Mouse (Mus musculus) MEL (cell line): ENCODE data around the gene Adcy3. TPM values are rescaled to one million over a fixed set of nuclear protein-coding genes. Genes with fewer than 3 reads are reported as not detected.

ENCODE experiments used
- DNase-seq: peaks from one replicate; pipeline ENCODE4 v3.0.0; 2011; ENCODE audit warnings: low read depth, low spot score
- H3K27ac ChIP-seq: 2 replicates; pipeline ENCODE4 v1.5.1; 2012; ENCODE audit warnings: low read depth, mild to moderate bottlenecking, control low read depth, low read length, moderate library complexity; ENCODE audit not compliant: control insufficient read depth
- H3K27me3 ChIP-seq, 2 experiments: fragments of 150-350 bp in 1 of 2; sonication (generic) in 1 of 2; 2 replicates each; pipeline ENCODE4 v1.6.1; 2012; ENCODE audit warnings: low read length in 2 of 2, mild to moderate bottlenecking in 2 of 2, improper control_type of control experiment in 1 of 2, moderate library complexity in 1 of 2; ENCODE audit not compliant: insufficient read depth in 2 of 2, control insufficient read depth in 1 of 2
- H3K36me3 ChIP-seq, 2 experiments: 2 replicates each; pipeline ENCODE4 v1.6.1; 2012 to 2014; ENCODE audit warnings: low read length in 2 of 2, improper control_type of control experiment in 1 of 2, inconsistent platforms in 1 of 2, mild to moderate bottlenecking in 1 of 2; ENCODE audit not compliant: insufficient read depth in 2 of 2, control insufficient read depth in 1 of 2
- H3K4me1 ChIP-seq, 2 experiments: fragments of 150-350 bp in 1 of 2; sonication (generic) in 1 of 2; 2 replicates each; pipeline ENCODE4 v1.6.1; 2012; ENCODE audit warnings: low read length in 2 of 2, improper control_type of control experiment in 1 of 2, mild to moderate bottlenecking in 1 of 2; ENCODE audit not compliant: insufficient read depth in 2 of 2, control insufficient read depth in 1 of 2
- H3K4me3 ChIP-seq, 2 experiments: fragments of 150-350 bp in 1 of 2; sonication (generic) in 1 of 2; 2 replicates each; pipeline ENCODE4 v1.5.1; 2012; ENCODE audit warnings: low read depth in 2 of 2, low read length in 2 of 2, mild to moderate bottlenecking in 2 of 2, moderate library complexity in 2 of 2, control low read depth in 1 of 2, improper control_type of control experiment in 1 of 2; ENCODE audit not compliant: control insufficient read depth in 1 of 2, insufficient read depth in 1 of 2
- H3K79me2 ChIP-seq: 2 replicates; pipeline ENCODE4 v1.6.1; 2012; ENCODE audit warnings: mild to moderate bottlenecking, low read length, moderate library complexity; ENCODE audit not compliant: control insufficient read depth, poor library complexity, insufficient read depth
- H3K9ac ChIP-seq: 2 replicates; pipeline ENCODE4 v1.6.1; 2012; ENCODE audit warnings: low read depth, mild to moderate bottlenecking, control low read depth, low read length, moderate library complexity; ENCODE audit not compliant: control insufficient read depth, poor library complexity, severe bottlenecking
- H3K9me3 ChIP-seq: fragments of 150-350 bp; sonication (generic); replicated peaks from 2 replicates; pipeline ENCODE4 v1.6.1; 2012; ENCODE audit warnings: mild to moderate bottlenecking, low read length, improper control_type of control experiment, moderate library complexity; ENCODE audit not compliant: insufficient read depth
- BHLHE40 ChIP-seq: IDR thresholded peaks from 2 replicates; pipeline ENCODE4 v1.6.1; 2012; ENCODE audit warnings: low read depth, mild to moderate bottlenecking, inconsistent platforms, low read length, improper control_type of control experiment, borderline replicate concordance
- CHD1 ChIP-seq: IDR thresholded peaks from 2 replicates; pipeline ENCODE4 v1.6.1; 2012; ENCODE audit warnings: low read depth, mild to moderate bottlenecking, inconsistent platforms, low read length, improper control_type of control experiment
- CTCF ChIP-seq, 3 experiments: IDR thresholded peaks in 2 of 3; conservative IDR thresholded peaks in 1 of 3; 2 replicates each; pipeline ENCODE4 v1.5.1; 2011 to 2012; ENCODE audit warnings: low read length in 3 of 3, low read depth in 2 of 3, mild to moderate bottlenecking in 2 of 3, improper control_type of control experiment in 1 of 3, inconsistent platforms in 1 of 3, mixed read lengths in 1 of 3, moderate library complexity in 1 of 3; ENCODE audit not compliant: control insufficient read depth in 1 of 3, insufficient read depth in 1 of 3, poor library complexity in 1 of 3, severe bottlenecking in 1 of 3
- E2F4 ChIP-seq: IDR thresholded peaks from 2 replicates; pipeline ENCODE4 v1.6.1; 2011; ENCODE audit warnings: low read depth, low read length, improper control_type of control experiment, borderline replicate concordance
- ELF1 ChIP-seq: IDR thresholded peaks from 2 replicates; pipeline ENCODE4 v1.6.1; 2014; ENCODE audit warnings: low read depth, mild to moderate bottlenecking, inconsistent platforms, low read length, improper control_type of control experiment, moderate library complexity
- EP300 ChIP-seq, 2 experiments: IDR thresholded peaks; 2 replicates each; pipeline ENCODE4 v1.6.1; 2011; ENCODE audit warnings: improper control_type of control experiment in 2 of 2, low read length in 2 of 2, low read depth in 1 of 2, mild to moderate bottlenecking in 1 of 2
- ETS1 ChIP-seq: IDR thresholded peaks from 2 replicates; pipeline ENCODE4 v1.6.1; 2012; ENCODE audit warnings: low read depth, mild to moderate bottlenecking, inconsistent platforms, low read length, improper control_type of control experiment, moderate library complexity
- GABPA ChIP-seq: IDR thresholded peaks from 2 replicates; pipeline ENCODE4 v1.6.1; 2012; ENCODE audit warnings: low read depth, mild to moderate bottlenecking, inconsistent platforms, low read length, improper control_type of control experiment, moderate library complexity
- GATA1 ChIP-seq: IDR thresholded peaks from 2 replicates; pipeline ENCODE4 v1.6.1; 2011; ENCODE audit warnings: low read depth, low read length, improper control_type of control experiment
- HCFC1 ChIP-seq: IDR thresholded peaks from 2 replicates; pipeline ENCODE4 v1.6.1; 2012; ENCODE audit warnings: low read depth, mild to moderate bottlenecking, inconsistent platforms, low read length, improper control_type of control experiment, moderate library complexity
- KAT2A ChIP-seq: conservative IDR thresholded peaks from 2 replicates; pipeline ENCODE4 v1.6.1; 2012; ENCODE audit warnings: low read depth, low read length, improper control_type of control experiment, inconsistent platforms
- MAX ChIP-seq: IDR thresholded peaks from 2 replicates; pipeline ENCODE4 v1.6.1; 2011; ENCODE audit warnings: low read length, improper control_type of control experiment
- MAZ ChIP-seq: IDR thresholded peaks from 2 replicates; pipeline ENCODE4 v1.6.1; 2012; ENCODE audit warnings: low read depth, mild to moderate bottlenecking, inconsistent platforms, low read length, improper control_type of control experiment
- MXI1 ChIP-seq: IDR thresholded peaks from 2 replicates; pipeline ENCODE4 v1.6.1; 2011; ENCODE audit warnings: mild to moderate bottlenecking, low read depth, low read length, improper control_type of control experiment
- MYC ChIP-seq: IDR thresholded peaks from 2 replicates; pipeline ENCODE4 v1.6.1; 2011; ENCODE audit warnings: low read depth, mild to moderate bottlenecking, low read length, improper control_type of control experiment, moderate library complexity
- NELFE ChIP-seq: IDR thresholded peaks from 2 replicates; pipeline ENCODE4 v1.6.1; 2011; ENCODE audit warnings: low read depth, low read length, improper control_type of control experiment
- NRF1 ChIP-seq: IDR thresholded peaks from 2 replicates; pipeline ENCODE4 v1.6.1; 2014; ENCODE audit warnings: low read depth, mild to moderate bottlenecking, inconsistent platforms, low read length, improper control_type of control experiment, moderate library complexity; ENCODE audit not compliant: poor library complexity, insufficient read depth, severe bottlenecking
- POLR2A ChIP-seq, 2 experiments: IDR thresholded peaks; 2 replicates each; pipeline ENCODE4 v1.6.1; 2011 to 2012; ENCODE audit warnings: low read length in 2 of 2, mild to moderate bottlenecking in 2 of 2, control low read depth in 1 of 2, improper control_type of control experiment in 1 of 2, low read depth in 1 of 2, moderate library complexity in 1 of 2; ENCODE audit not compliant: control insufficient read depth in 1 of 2, insufficient read depth in 1 of 2, poor library complexity in 1 of 2
- RAD21 ChIP-seq: IDR thresholded peaks from 2 replicates; pipeline ENCODE4 v1.6.1; 2011; ENCODE audit warnings: mild to moderate bottlenecking, low read depth, low read length, improper control_type of control experiment
- RCOR1 ChIP-seq: IDR thresholded peaks from 2 replicates; pipeline ENCODE4 v1.6.1; 2012; ENCODE audit warnings: low read depth, mild to moderate bottlenecking, inconsistent platforms, low read length, improper control_type of control experiment
- SIN3A ChIP-seq: IDR thresholded peaks from 2 replicates; pipeline ENCODE4 v1.6.1; 2012; ENCODE audit warnings: low read length, improper control_type of control experiment, inconsistent platforms
- SMC3 ChIP-seq: IDR thresholded peaks from 2 replicates; pipeline ENCODE4 v1.6.1; 2011; ENCODE audit warnings: low read depth, low read length, improper control_type of control experiment
- TAL1 ChIP-seq: IDR thresholded peaks from 2 replicates; pipeline ENCODE4 v1.6.1; 2012; ENCODE audit warnings: mild to moderate bottlenecking, inconsistent platforms, low read length, moderate library complexity, mixed read lengths
- USF1 ChIP-seq: IDR thresholded peaks from 2 replicates; pipeline ENCODE4 v1.6.1; 2014; ENCODE audit warnings: low read depth, mild to moderate bottlenecking, inconsistent platforms, low read length, improper control_type of control experiment, moderate library complexity
- ZC3H11A ChIP-seq: IDR thresholded peaks from 2 replicates; pipeline ENCODE4 v1.6.1; 2012; ENCODE audit warnings: low read depth, mild to moderate bottlenecking, inconsistent platforms, low read length, improper control_type of control experiment
- ZKSCAN1 ChIP-seq: IDR thresholded peaks from 2 replicates; pipeline ENCODE4 v1.6.1; 2012; ENCODE audit warnings: low read depth, mild to moderate bottlenecking, inconsistent platforms, low read length, improper control_type of control experiment, moderate library complexity
- polyA plus RNA-seq, 2 experiments: library from polyadenylated mRNA; stranded (reverse) in 1 of 2; unstranded in 1 of 2; fragments of >175 nt in 1 of 2; fragments of >200 nt in 1 of 2; gene quantifications; 2 replicates each; pipeline versions ENCODE4 v1.2.1 to v1.2.4; 2012; ENCODE audit warnings: low replicate concordance in 2 of 2, low read depth in 1 of 2; ENCODE audit not compliant: insufficient read length in 2 of 2, insufficient read depth in 1 of 2, missing spikeins in 1 of 2
- total RNA-seq: library from RNA; depleted of rRNA; stranded (reverse); fragments of 300-350 nt; gene quantifications from 2 replicates; pipeline ENCODE4 v1.2.3, GENCODE M21; 2012; rRNA removed

The Adcy3 gene
- total RNA-seq: 0.03 and 0.19 TPM in 2 replicates
- polyA plus RNA-seq: 1 to 10 TPM in 1 of 2 experiments, not detected in 1; 3.0 TPM

DNA sequence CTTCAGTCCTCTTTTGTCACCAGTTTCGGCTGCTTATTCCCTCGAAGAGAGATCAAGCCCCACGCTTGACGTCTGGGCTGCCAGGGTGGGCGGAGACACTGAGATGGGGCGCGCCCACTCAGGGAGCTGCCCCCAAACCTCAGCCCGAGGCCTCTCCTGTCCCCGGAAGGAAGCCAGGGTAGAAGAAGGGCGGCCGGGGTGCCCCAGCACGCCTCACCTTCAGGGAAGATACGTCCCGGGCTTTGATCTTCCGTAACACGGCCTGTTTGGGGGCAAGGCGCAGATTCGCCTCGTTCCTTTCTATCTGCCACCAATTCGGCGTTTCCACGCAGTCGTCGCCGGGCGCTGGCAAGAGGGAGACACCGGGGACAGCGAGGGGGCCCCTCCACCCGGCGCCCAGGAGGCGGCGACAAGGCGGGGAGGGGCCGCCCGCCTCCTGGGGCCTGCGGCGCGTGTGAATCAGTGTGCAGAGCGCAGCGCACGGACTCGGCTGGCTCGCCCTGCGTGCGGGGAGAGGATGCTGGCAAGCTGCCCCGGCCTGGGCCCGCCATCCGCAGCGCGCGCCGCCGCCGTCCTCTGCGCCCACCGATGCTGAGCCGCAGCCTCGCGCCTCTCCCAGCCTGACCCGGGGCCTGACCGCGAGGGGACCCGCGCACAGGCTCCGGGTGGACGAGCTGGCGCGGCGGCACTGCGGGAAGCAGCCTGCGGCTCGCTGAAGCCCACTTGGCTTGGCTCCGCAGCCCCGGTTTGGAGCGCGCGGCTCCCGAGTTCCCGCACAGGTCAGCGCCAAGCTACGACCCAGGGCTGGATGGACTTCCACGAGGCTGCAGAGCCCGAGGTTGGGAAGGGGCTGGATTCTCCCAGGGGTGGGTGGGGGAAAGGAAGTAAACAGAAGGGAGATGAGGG, at the start of gene Adcy3:
TSS of gene Adcy3 (plus strand) at position 163 of the 906 bp plus-strand sequence.
- no peak for DNase-seq
- Histone ChIP-seq H3K4me3 (no peak within 1 kb of the TSS), H3K79me2 (no peaks in the 10 kb centered on the region), H3K27ac (no peak within 1 kb of the TSS), H3K4me1 (no peaks in the 10 kb centered on the region), H3K27me3 (no peaks in the 10 kb centered on the region), H3K9ac (no peak within 1 kb of the TSS), H3K9me3 (no peaks in the 10 kb centered on the region), H3K36me3 (no peaks in the 10 kb centered on the region)
- no peak for TF ChIP-seq SMC3
- TF ChIP-seq NRF1: no peak
- no peak for TF ChIP-seq HCFC1
- no peak for TF ChIP-seq GABPA
- no peak for TF ChIP-seq RCOR1
- no peak for TF ChIP-seq GATA1
- TF ChIP-seq KAT2A: no peak
- no peak for TF ChIP-seq TAL1
- TF ChIP-seq ZC3H11A: no peak
- TF ChIP-seq MAZ: no peak
- TF ChIP-seq ELF1: no peak
- no peak for TF ChIP-seq ZKSCAN1
- no peak for TF ChIP-seq BHLHE40
- no peak for TF ChIP-seq USF1

DNA sequence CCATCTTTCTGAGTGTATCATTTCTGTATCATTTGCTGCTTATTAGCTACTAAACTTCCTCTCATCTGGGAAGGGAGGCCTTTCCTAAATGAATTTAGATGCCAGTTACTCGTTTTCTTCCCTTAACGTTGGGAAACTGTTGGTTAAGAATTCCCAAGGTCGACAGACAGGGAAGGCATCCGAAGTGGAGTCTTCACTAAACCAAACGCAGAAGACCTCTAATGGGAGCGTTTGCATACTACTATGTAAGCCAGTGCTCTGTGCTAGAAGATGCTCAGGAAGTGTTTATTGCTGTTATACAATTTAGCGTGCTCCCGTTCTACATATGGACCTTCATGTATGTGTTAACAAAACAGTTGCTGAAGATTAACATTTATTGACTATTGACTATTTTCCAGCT, 49.5 kb upstream of the Adcy3 start:
- DNase-seq: no peak
- TF ChIP-seq TAL1 (no peak), MAX (no peak), NRF1 (no peak), CHD1 (no peak), RAD21 (no peak), MYC (no peak), BHLHE40 (no peak), CTCF (IDR thresholded peaks at IDR 0.05 in 2 of 3, conservative IDR thresholded peaks at IDR 0.05 in 1 of 3; ENCODE audit: control insufficient read depth in 1 of 3, insufficient read depth in 1 of 3, low read depth in 2 of 3, low read length in 3 of 3, poor library complexity in 1 of 3, severe bottlenecking in 1 of 3) (no peak), RCOR1 (no peak), MXI1 (no peak), USF1 (no peak), NELFE (no peak), ETS1 (no peak), POLR2A (IDR thresholded peaks at IDR 0.05; ENCODE audit: control insufficient read depth in 1 of 2, insufficient read depth in 1 of 2, low read depth in 1 of 2, low read length in 2 of 2, poor library complexity in 1 of 2) (no peak), SIN3A (no peak), E2F4 (no peak), EP300 (IDR thresholded peaks at IDR 0.05; ENCODE audit: low read depth in 1 of 2, low read length in 2 of 2) (no peak), KAT2A (no peak), HCFC1 (no peak), MAZ (no peak)
- H3K4me3 ChIP-seq: peak overlapping the region; percentile 63 to 88; a peak in 3 of 4 replicates
- no peaks in the 10 kb centered on the region for H3K27me3 ChIP-seq
- H3K36me3 ChIP-seq: peaks cover 1 to 10% of the 10 kb centered on the region in 2 experiments; a peak in 2 of 4 replicates
- H3K9me3 ChIP-seq: no peaks in the 10 kb centered on the region
- H3K79me2 ChIP-seq: peaks cover 13% of the 10 kb centered on the region
- H3K27ac ChIP-seq: no peak overlapping the region
- peak overlapping the region; percentile 93 for H3K9ac ChIP-seq
- H3K4me1 ChIP-seq: peaks cover 0 to 9% of the 10 kb centered on the region in 2 experiments; a peak in 2 of 4 replicates
